Mouse (Mus musculus) ZHBTc4 (cell line): ENCODE measurements at regions not wholly inside any gene's neighbourhood (a gene's known extent, or its start where the extent isn't known, plus 50 kb on each side); places are given as distances from the start of the nearest gene placed in this dataset.
"Not testable (repeated sequence)": the region's sequence is repeated elsewhere in the genome, so short reads cannot be mapped to it uniquely, and the experiment has no call there.

Experiments used
- DNase-seq: peaks from one replicate; pipeline ENCODE4 v3.0.0-alpha.2; 2011; ENCODE audit warnings: low read depth, low spot score

- not testable (repeated sequence) for DNase-seq
Observed at GRCm38 (mm10) chr12:119708715-119709114, 236.9 kb upstream of the Tmem196 start.

GRCm38 (mm10) chr12:119730789-119731188, 214.8 kb upstream of the Tmem196 start:
- no peak for DNase-seq

- no peak for DNase-seq
Observed at GRCm38 (mm10) chr12:119762580-119762979, 183.0 kb upstream of the Tmem196 start.

GRCm38 (mm10) chr12:119763292-119763976, 182.2 kb upstream of the Tmem196 start:
- DNase-seq = no peak

- DNase-seq = peak; percentile 92
Observed at GRCm38 (mm10) chr12:119777559-119777958, 168.1 kb upstream of the Tmem196 start.

GRCm38 (mm10) chr12:119807692-119808091, 137.9 kb upstream of the Tmem196 start:
- DNase-seq = peak; percentile 33

- no peak for DNase-seq
Observed at GRCm38 (mm10) chr12:119816225-119816624, 129.4 kb upstream of the Tmem196 start.

- no peak for DNase-seq
Observed at GRCm38 (mm10) chr12:119839119-119839518, 106.5 kb upstream of the Tmem196 start.

- no peak for DNase-seq
Observed at GRCm38 (mm10) chr12:119881744-119882143, 63.9 kb upstream of the Tmem196 start.

GRCm38 (mm10) chr12:119890030-119890429, 55.6 kb upstream of the Tmem196 start:
- no peak for DNase-seq
